Mouse (Mus musculus): ENCODE results near the gene Ntn1.
A peak's percentile ranks its signal among the peaks of the same experiment; 100 is the strongest.

The Ntn1 gene

GRCm38 (mm10) chr11:68381318-68381717 lies 19.3 kb downstream of the Ntn1 start:
- no peak for DNase-seq

- DNase-seq: no peak
Measured at GRCm38 (mm10) chr11:68378946-68379764, 21.5 kb downstream of the Ntn1 start.

GRCm38 (mm10) chr11:68378419-68378818 lies 22.2 kb downstream of the Ntn1 start:
- DNase-seq: no peak

- DNase-seq: no peak
Measured at GRCm38 (mm10) chr11:68373105-68373504, 27.5 kb downstream of the Ntn1 start.

- DNase-seq: no peak
Measured at GRCm38 (mm10) chr11:68371609-68372008, 29.0 kb downstream of the Ntn1 start.

GRCm38 (mm10) chr11:68356901-68357300 lies 43.7 kb downstream of the Ntn1 start:
- no peak for DNase-seq

GRCm38 (mm10) chr11:68355561-68355960 lies 45.1 kb downstream of the Ntn1 start:
- peak; percentile 32 to 43 for DNase-seq

GRCm38 (mm10) chr11:68354848-68355247 lies 45.8 kb downstream of the Ntn1 start:
- DNase-seq: no peak

- no peak for DNase-seq
Measured at GRCm38 (mm10) chr11:68352236-68352635, 48.4 kb downstream of the Ntn1 start.

- DNase-seq: no peak
Measured at GRCm38 (mm10) chr11:68348851-68349250, 51.8 kb downstream of the Ntn1 start.

GRCm38 (mm10) chr11:68348083-68348482 lies 52.5 kb downstream of the Ntn1 start:
- DNase-seq: no peak

GRCm38 (mm10) chr11:68347508-68347907 lies 53.1 kb downstream of the Ntn1 start:
- DNase-seq: no peak

GRCm38 (mm10) chr11:68346099-68346498 lies 54.5 kb downstream of the Ntn1 start:
- DNase-seq: no peak

- DNase-seq: no peak
Measured at GRCm38 (mm10) chr11:68344221-68344620, 56.4 kb downstream of the Ntn1 start.

GRCm38 (mm10) chr11:68342761-68343160 lies 57.9 kb downstream of the Ntn1 start:
- no peak for DNase-seq

- DNase-seq: no peak
Measured at GRCm38 (mm10) chr11:68342003-68342400, 58.6 kb downstream of the Ntn1 start.

- peak in 1 of 2 experiments; percentile 28 for DNase-seq
Measured at GRCm38 (mm10) chr11:68341111-68342002, 59.3 kb downstream of the Ntn1 start.

- no peak for DNase-seq
Measured at GRCm38 (mm10) chr11:68340366-68340765, 60.3 kb downstream of the Ntn1 start.

- no peak for DNase-seq
Measured at GRCm38 (mm10) chr11:68339856-68340255, 60.8 kb downstream of the Ntn1 start.

- DNase-seq: no peak
Measured at GRCm38 (mm10) chr11:68339331-68339730, 61.3 kb downstream of the Ntn1 start.

GRCm38 (mm10) chr11:68331676-68332265 lies 68.9 kb downstream of the Ntn1 start:
- DNase-seq: peak in 1 of 2 experiments; percentile 22

- no peak for DNase-seq
Measured at GRCm38 (mm10) chr11:68331117-68331437, 69.5 kb downstream of the Ntn1 start.

- DNase-seq: peak in 1 of 2 experiments; percentile 33
Measured at GRCm38 (mm10) chr11:68330398-68331116, 70.1 kb downstream of the Ntn1 start.
